Mouse (Mus musculus): ENCODE results near the gene Lmntd1. TPM values are rescaled to one million over a fixed set of nuclear protein-coding genes. Genes with fewer than 3 reads are reported as not detected.

The Lmntd1 gene
- polyA plus RNA-seq (2015; fragmentation: Nextera tagmentation; extraction: Ambion mirVana): 7.0 and 15.7 TPM in 2 replicates

DNA sequence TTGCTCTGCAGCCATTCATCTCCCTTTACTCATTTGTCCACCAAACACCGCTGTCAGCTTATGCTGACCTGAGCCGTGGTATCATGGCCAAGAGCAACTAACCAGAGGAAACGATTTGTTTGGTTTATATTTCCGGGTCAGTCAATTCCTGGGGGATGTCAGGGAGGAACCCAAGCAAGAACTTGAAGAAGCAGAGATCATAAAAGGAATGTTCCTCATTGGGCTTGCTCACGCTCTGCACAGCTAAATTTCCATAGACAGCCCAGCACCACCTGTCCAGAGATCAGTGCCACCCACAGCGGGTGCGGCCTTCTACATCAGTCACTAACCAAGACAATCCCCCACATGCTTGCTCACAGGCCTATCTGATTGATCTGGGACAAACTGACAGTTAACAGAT is at the start of gene Lmntd1:
Gene Lmntd1, minus strand, starts transcription at position 101 of the 400 bp plus-strand sequence.

DNA sequence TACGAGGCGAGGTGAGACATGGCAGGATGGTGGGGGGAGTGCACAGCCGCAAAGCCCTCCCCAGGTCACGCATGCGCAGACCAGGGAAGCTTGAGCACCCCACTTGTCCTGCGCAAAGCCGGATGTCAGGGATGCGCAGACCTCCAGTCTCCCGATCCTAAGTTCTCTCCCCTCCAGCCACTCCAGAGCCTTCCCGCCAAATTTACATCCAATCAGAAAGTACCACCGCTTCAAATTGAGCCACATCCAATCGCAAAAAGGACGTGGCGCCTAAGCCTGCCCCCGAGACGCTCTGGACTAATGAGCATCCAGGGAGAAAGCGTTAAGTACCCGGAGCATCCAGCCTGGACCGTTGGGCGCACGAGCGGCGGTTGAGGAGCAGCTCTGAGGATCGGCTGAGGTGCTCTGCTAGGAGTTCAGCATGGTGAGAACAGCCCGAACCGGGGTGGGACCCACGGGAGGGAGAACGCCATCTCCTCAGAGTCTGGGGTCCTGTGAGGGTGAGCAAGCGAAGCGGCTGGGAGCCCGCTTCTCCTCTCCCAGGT is 1.6 kb upstream of the Lmntd1 start, which contains the start of gene Tuba3b:
Gene Tuba3b, plus strand, starts transcription at position 92 of the 545 bp plus-strand sequence.

Other genes with a start within 250 kb of the Lmntd1 start
- gene Tuba3b, start 1.4 kb upstream of the Lmntd1 start, polyA plus RNA-seq (2015; fragmentation: Nextera tagmentation; extraction: Ambion mirVana): not detected in 2 replicates
- gene Rassf8, start 132.4 kb upstream of the Lmntd1 start, polyA plus RNA-seq (2015; fragmentation: Nextera tagmentation; extraction: Ambion mirVana): 10.2 and 13.8 TPM in 2 replicates